Mouse (Mus musculus): ENCODE results near the gene Zbtb32. TPM values are rescaled to one million over a fixed set of nuclear protein-coding genes. Genes with fewer than 3 reads are reported as not detected.

Gene Zbtb32
- polyA plus RNA-seq, 1 experiment: not detected

DNA sequence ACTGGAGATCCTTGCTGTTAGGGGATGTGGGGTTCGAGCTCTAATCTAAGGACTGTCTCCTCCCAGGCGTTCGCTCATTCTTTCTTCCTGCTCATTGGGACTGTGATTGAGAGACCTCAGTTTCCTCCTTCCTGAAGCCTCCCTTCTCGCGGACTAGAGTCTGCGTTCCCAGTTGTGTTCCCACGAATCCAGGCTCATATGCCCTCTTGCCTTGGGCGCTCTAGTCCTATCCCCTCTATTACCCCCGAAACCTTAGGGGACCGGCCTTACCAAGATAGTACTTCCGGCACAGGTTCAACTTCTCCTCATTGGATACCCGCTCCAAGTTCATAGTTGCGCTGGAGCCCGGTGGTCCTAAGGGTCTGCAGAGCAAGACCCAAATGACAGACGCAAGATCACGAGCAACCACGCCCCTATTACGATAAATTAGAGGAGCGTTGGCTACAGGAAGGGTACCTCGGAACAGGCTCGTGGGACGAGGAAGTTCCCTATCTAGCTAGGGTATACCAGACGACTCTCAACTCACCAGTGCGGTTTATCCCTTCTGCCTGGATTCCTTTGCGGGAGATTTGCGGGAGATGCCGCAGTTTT, 36.1 kb downstream of the Zbtb32 start:
- H3K27ac ChIP-seq (ENCODE audit: insufficient read depth, low read depth, low read length): peak overlapping the region; percentile 62
- TF ChIP-seq POLR2A (IDR thresholded peaks at IDR 0.05; ENCODE audit: borderline replicate concordance, low read depth, low read length) (no peak), CTCF (IDR thresholded peaks at IDR 0.05; ENCODE audit: low read depth, low read length) (no peak)
- peak overlapping the region; percentile 67 for H3K4me3 ChIP-seq (ENCODE audit: insufficient read depth, low read length)
- peaks cover 15% of the 10 kb centered on the region for H3K4me1 ChIP-seq (ENCODE audit: control insufficient read depth, insufficient read depth, low read length)

GRCm38 (mm10) chr7:30560296-30560695, 38.4 kb downstream of the Zbtb32 start:
- no peak for TF ChIP-seq CTCF (IDR thresholded peaks at IDR 0.05; ENCODE audit: low read depth, low read length)
- no peak for TF ChIP-seq POLR2A (IDR thresholded peaks at IDR 0.05; ENCODE audit: borderline replicate concordance, low read depth, low read length)
- H3K27ac ChIP-seq (ENCODE audit: insufficient read depth, low read depth, low read length): no peak overlapping the region
- H3K4me3 ChIP-seq (ENCODE audit: insufficient read depth, low read length): no peak overlapping the region
- peaks cover 15% of the 10 kb centered on the region for H3K4me1 ChIP-seq (ENCODE audit: control insufficient read depth, insufficient read depth, low read length)

DNA sequence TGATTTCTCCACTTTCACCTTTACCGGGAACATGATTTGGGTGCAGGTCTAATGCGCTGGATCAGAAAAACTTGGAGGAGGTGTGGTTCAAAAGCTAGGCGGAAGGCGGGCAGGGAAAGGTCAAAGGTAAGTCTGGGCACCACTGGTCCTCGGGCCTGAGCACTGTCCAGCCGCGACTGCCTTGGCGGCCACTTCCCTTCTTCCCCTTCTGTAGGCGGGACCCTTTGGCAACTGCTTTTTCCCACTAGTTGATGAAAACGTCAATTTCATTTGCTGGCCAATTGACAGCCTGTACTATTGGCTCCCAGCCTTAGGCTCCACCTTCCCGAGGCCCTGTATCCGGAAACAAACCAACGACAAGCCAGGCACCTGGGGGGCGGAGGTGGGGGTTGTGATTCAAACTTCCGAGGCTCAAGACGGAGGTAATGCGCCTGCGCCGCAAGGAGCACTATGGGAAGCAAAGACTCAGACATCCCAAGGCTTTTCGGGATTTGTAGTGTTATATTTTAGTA, 39.2 kb downstream of the Zbtb32 start, which contains the start of gene Lin37:
Gene Lin37, minus strand, starts transcription at position 396 of the 512 bp plus-strand sequence.
- Histone ChIP-seq H3K4me3 (ENCODE audit: insufficient read depth, low read length) (peak within 1 kb of the TSS; percentile 86), H3K4me1 (ENCODE audit: control insufficient read depth, insufficient read depth, low read length) (peaks cover 15% of the 10 kb centered on the region), H3K27ac (ENCODE audit: insufficient read depth, low read depth, low read length) (peak within 1 kb of the TSS; percentile 67)
- TF ChIP-seq CTCF (IDR thresholded peaks at IDR 0.05; ENCODE audit: low read depth, low read length): no peak

DNA sequence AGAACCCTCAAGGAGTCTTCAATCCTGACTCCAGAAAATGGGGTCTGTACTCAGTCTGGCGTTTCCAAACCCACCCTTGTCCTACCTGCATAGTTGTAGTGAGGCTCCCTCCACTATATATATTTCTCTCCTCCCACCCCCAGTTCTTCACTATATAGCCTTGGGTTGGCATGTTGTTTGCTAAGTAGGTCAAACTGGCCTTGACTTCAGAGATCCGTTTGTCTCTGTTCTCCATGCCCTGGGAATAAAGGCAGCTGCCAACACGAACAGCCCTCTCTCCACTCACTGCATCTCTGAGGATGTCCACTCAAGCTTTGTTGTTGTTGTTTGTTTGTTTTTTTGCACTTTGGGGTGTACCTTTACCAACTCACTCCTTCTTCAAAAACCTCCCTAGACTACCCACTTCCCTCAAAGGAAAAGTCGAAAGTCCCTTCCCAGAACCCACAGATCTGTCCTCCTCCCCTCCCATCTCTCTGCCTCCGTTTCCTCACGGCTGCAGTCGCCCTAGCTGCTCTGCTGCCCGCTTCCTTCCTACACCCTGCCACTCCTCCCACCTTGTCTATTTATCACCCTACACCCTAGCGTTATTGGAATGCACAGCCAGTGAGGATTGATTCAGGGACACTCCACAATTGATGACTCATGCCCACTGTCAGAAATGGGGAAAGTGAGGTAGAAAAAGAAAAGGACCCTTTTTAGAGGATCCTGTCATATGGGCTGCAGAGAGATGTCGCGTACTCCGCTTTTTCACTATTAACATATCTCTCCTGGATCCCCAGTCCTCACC, 39.9 kb downstream of the Zbtb32 start:
- peak overlapping the region; percentile 67 for H3K27ac ChIP-seq (ENCODE audit: insufficient read depth, low read depth, low read length)
- TF ChIP-seq CTCF (IDR thresholded peaks at IDR 0.05; ENCODE audit: low read depth, low read length): no peak
- no peak for TF ChIP-seq POLR2A (IDR thresholded peaks at IDR 0.05; ENCODE audit: borderline replicate concordance, low read depth, low read length)
- H3K4me1 ChIP-seq (ENCODE audit: control insufficient read depth, insufficient read depth, low read length): peaks cover 12% of the 10 kb centered on the region
- peak overlapping the region; percentile 86 for H3K4me3 ChIP-seq (ENCODE audit: insufficient read depth, low read length)

GRCm38 (mm10) chr7:30557901-30558514, 40.7 kb downstream of the Zbtb32 start:
- peaks cover 17% of the 10 kb centered on the region for H3K4me1 ChIP-seq (ENCODE audit: control insufficient read depth, insufficient read depth, low read length)
- no peak overlapping the region for H3K27ac ChIP-seq (ENCODE audit: insufficient read depth, low read depth, low read length)
- H3K4me3 ChIP-seq (ENCODE audit: insufficient read depth, low read length): peak overlapping the region; percentile 86
- no peak for TF ChIP-seq POLR2A (IDR thresholded peaks at IDR 0.05; ENCODE audit: borderline replicate concordance, low read depth, low read length)
- TF ChIP-seq CTCF (IDR thresholded peaks at IDR 0.05; ENCODE audit: low read depth, low read length): no peak

- peaks cover 17% of the 10 kb centered on the region for H3K4me1 ChIP-seq (ENCODE audit: control insufficient read depth, insufficient read depth, low read length)
- TF ChIP-seq POLR2A (IDR thresholded peaks at IDR 0.05; ENCODE audit: borderline replicate concordance, low read depth, low read length) (no peak), CTCF (IDR thresholded peaks at IDR 0.05; ENCODE audit: low read depth, low read length) (no peak)
- H3K4me3 ChIP-seq (ENCODE audit: insufficient read depth, low read length): no peak overlapping the region
- no peak overlapping the region for H3K27ac ChIP-seq (ENCODE audit: insufficient read depth, low read depth, low read length)
Measured at GRCm38 (mm10) chr7:30556894-30557536, 41.7 kb downstream of the Zbtb32 start.

- Histone ChIP-seq H3K27ac (ENCODE audit: insufficient read depth, low read depth, low read length) (no peak overlapping the region), H3K4me1 (ENCODE audit: control insufficient read depth, insufficient read depth, low read length) (peaks cover 11% of the 10 kb centered on the region), H3K4me3 (ENCODE audit: insufficient read depth, low read length) (no peak overlapping the region)
- no peak for TF ChIP-seq POLR2A (IDR thresholded peaks at IDR 0.05; ENCODE audit: borderline replicate concordance, low read depth, low read length)
- TF ChIP-seq CTCF (IDR thresholded peaks at IDR 0.05; ENCODE audit: low read depth, low read length): no peak
Measured at GRCm38 (mm10) chr7:30553810-30554584, 44.7 kb downstream of the Zbtb32 start.

DNA sequence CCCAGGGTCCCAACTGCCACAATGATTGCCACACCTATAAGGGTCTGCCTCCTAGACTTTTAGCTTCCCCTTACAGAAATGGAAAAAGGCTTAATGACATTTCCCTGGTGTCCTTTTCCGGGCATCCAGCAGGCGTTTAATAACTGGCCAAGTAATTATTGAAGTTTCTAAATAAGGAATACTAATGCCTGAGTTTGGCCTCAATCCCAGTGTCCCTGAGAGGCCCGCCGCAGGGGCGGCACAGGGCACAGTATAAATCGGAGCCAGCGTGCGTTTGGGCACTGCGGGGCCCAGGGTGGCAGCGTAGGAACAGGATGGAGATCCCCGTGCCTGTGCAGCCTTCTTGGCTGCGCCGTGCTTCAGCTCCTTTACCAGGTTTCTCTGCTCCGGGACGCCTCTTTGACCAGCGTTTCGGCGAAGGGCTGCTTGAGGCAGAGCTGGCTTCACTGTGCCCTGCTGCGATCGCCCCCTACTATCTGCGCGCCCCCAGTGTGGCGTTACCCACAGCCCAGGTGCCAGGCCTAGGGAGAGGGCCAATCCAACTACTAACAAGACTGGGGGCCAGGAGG, 45.6 kb downstream of the Zbtb32 start:
- Histone ChIP-seq H3K4me3 (ENCODE audit: insufficient read depth, low read length) (peak overlapping the region; percentile 89), H3K4me1 (ENCODE audit: control insufficient read depth, insufficient read depth, low read length) (peaks cover 6% of the 10 kb centered on the region), H3K27ac (ENCODE audit: insufficient read depth, low read depth, low read length) (peak overlapping the region; percentile 37)
- TF ChIP-seq CTCF (IDR thresholded peaks at IDR 0.05; ENCODE audit: low read depth, low read length) (no peak), POLR2A (IDR thresholded peaks at IDR 0.05; ENCODE audit: borderline replicate concordance, low read depth, low read length) (no peak)

Data from bone marrow macrophage, adult 2 months (primary cell).